Mouse (Mus musculus) frontal cortex, adult 2 months (tissue): Measurements from ENCODE around the gene Smc1a. TPM values are rescaled to one million over a fixed set of nuclear protein-coding genes. Genes with fewer than 3 reads are reported as not detected.

Experiments used
- DNase-seq, 2 experiments: peaks; one replicate each; pipeline ENCODE4 v3.0.0; 2022; ENCODE audit warnings: low spot score in 1 of 2; ENCODE audit errors: extremely low spot score in 1 of 2
- polyA plus RNA-seq: library from polyadenylated mRNA; depleted of rRNA; stranded (reverse); fragments of >200 nt; gene quantifications from 2 replicates; pipeline ENCODE4 v1.2.3, GENCODE M21; 2012; rRNA removed

Gene Smc1a
- 44.1 and 47.0 TPM in 2 replicates for polyA plus RNA-seq

DNA sequence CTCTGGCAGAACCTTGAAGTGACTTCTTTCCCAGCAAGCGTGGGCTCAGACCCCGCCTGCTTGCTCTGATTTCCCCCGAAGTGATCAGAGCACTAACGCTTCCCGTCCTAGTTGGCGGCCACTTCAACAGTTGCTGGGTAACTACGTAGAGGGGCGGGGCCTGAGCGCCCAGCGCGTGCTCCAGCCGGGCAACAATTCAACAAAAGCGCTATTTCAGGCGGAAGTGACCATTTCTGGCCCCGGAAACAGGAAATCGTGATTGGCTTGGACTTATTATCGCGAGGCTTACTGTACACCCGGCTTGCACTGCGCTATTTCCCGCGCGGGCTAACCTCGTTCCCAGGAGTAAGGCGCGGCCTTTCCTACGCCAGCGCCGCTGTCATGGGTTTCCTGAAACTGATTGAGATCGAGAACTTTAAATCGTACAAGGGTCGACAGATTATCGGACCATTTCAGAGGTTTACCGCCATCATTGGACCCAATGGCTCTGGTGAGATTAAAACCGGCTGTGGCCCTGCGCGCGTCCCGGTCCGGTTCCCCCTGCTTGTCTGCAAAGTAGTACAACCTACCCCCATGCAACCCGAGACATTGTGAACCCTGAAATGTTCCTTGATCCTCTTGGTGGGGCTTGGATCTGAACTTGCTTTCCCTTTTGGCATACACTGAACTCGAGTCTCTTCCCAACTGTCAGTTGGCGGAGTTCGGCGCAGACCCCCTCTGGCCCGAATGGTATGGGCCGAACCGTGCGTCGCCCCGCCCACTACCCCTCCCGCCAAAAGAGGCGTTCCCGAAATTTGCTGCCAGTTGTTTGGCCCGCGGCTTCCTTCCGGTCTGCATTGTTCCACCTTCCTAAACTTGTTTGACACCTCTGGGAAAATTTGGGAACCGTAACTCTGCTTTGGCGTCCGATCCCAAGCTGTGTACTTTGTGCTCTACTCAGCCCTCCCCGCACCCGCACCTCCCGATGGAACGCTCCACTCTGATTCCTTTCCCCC, at the start of gene Smc1a, which contains the start of gene Ribc1:
TSS of gene Smc1a (plus strand) at position 278 of the 995 bp plus-strand sequence.
TSS of gene Ribc1 (minus strand) at position 145 of the 995 bp plus-strand sequence.
- peak; percentile 90 to 94 for DNase-seq

DNA sequence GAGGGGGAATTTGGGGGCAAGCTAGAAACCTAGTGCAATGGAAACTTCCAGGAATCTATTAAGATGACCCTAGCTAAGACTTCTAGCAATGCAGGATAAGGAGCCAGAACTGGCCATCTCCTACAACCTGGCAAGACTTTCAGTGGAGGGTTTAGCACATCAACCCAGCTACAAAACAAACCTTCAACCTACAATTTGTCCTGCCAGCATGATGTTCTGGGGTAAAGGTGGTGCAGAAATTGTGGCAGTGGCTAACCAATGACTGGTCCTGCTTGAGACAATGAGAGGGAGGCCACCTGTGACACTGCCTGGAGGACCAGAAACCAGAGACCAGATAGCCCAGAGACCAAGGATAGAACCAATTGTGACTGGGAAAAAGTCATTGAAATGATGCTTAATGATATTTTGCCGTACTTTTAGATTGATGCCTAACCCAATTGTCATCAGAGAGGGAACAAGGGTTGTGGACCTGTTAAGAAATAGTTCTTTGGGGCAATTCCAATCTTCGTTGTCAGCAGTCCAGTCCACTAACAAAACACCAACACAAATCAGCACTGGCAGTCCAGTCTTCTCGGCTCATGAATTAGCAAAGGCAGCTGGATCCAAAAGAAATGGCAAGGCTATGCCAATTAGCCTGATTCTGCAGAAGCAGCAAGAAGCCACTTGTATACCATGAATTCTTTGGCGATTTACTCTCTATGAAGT, 17.1 kb upstream of the Smc1a start:
- DNase-seq, result no peak

DNA sequence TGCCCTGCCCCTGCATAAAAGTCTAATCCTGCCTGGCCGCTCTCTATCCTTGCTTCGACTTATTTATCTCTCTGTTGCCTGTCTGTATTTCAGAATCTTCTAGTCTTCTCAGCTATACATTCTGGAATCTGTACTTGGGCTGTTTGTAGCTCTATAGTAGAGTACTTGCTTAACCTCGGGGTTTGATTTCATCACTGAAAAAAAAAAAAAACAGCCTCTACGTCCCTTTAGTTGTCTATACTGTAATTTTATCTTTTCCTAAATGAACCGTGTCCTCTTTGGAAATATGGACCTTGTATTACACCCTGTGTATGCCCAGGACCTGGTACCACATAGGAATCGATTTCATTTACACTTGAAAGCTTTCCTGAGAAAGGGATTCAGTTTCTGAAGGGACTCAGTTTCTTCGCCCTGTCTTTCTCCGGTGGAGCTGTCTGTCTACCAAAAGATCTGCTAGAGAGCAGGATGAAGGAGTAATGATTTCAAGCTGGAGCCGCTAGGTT, 15.0 kb upstream of the Smc1a start:
- no peak for DNase-seq

DNA sequence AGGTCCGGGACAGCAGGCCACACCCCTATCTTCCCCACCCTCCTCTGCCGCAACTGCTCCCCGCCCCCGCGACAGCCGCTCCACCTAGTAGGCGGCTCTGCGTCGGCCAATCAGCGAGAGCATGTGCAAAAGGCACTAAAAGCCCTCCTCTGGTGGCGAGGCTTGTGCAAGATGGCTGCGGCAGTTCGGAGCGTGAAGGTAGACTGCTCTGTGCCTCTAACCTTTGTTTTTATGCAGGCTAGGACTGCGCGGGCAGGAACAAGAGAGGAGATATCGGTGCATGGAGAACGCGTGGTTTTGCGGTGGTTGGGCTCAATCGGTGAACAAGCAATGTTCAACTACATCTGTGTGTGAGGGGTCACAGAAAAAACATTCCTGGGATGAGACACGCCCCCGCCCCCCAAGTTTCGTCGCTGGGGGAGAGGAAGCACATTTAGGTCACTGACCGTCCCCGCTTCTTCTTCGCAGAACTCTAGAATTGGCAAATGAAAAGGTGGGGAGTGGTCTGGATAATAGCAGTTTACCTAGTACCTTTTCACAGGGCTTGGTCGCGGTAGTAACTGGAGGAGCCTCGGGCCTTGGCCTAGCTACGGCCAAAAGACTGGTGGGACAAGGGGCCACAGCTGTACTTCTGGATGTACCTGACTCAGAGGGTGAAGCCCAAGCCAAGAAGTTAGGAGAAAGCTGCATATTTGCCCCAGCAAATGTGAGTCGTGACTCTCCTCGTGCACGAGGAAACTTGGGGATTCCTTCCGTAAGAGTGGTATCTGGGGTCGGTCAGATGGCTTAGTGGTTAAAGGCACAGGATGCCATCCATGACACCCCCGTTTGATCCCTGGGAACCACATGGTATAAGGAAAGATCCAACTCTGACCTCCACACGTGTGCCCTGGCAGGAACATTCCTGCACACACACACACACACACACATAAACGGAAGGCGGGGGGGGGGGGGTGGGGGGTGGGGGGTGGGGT, 14.2 kb upstream of the Smc1a start, which contains the start of gene Hsd17b10:
TSS of gene Hsd17b10 (plus strand) at position 109 of the 974 bp plus-strand sequence.
- peak; percentile 61 to 83 for DNase-seq

DNA sequence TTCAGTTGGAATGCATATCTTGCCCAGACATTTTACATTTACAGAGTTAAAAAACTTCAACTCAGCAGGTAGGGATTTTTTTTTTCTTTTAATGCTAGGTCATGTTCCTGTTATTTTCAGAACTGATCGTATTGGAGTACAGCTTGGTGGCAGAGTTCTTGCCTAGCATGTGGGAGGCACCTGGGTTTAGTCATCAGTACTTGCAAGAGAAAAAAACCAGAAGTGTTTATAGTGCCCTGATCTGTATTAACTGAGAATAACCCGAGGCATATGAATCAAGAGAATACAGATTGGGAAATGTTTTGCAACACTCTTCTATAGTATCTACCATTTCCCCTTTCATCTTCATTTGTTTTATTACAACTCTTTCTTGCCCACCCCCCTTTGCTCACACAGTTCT, 13.4 kb upstream of the Smc1a start:
- DNase-seq, result no peak

DNA sequence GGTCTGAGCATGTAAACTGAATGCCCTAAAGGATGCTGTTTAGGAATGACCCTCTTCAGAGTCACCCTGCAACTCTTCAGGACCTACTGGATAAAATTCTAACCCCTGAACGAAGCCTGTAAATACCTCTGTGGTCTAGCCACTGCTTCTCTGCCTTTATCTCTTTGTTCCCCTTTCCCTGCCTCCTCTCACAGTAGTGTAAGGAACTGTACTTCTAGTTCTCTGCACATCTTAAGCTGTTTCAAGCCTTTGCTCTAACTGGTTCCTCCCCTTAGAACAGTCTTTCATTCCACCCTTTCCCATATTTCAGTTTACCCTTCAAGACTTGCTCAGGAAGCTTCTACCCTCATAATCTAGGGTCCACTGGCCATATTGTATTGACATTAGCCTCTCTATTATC, 8.4 kb upstream of the Smc1a start:
- DNase-seq, result no peak

DNA sequence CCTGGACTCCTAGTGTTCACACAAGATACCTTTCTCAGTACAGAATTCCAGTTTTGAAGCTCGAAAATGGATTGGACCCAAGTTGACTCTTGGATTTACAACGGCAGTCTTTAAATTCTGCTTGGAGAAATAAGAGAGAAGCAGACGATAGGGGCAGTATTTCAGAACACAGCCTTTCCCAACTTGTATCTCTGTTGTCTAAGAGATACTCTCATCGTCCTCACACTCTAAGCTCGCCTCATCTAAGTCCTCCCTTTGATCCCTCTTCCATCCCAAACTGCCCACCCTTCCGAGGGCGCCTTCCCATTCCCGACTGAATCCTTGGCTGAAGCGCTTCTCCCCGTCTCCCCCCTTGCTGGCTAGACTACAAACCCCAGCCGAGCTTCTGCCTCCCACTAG, 477 bp upstream of the Smc1a start:
- DNase-seq, result no peak

DNA sequence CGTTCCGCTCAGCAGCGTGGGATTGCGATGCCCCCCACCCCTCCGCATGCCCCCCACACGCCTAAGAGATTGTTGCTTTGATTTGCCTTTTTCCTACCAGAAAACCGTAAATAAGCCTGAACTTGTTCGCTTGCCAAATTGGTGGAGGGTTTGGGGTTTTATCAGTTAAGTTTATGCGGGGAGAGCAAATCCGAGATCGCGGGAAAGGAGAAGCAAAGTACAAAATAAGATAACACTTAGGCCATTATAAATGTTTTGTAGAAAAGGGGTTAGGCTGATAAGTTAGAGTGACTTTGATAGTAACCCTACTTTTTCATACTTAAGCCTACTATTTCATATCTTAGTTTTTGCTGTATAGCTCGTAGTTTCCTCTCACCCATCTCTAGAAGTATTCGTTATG, 958 bp downstream of the Smc1a start:
- DNase-seq, result peak in 1 of 2 experiments; percentile 4

DNA sequence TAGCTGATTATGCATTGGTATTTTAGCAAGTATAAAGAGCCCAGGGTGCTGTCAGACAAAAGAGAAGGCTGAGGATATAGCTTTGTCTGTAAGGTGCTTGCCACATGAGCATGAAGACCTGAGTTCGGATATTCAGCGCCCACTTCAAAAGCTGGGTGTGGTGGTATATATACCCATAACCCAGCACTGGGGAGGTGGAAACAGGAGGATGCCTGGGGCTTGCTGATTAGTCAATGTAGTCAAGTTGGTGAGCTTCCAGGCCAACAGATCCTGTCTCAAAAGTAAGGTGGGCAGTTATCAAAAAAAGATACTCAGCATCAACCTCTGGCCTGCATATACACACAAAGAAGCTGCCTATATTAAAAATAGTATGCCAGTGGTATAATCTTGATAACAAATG, 3.1 kb downstream of the Smc1a start:
- no peak for DNase-seq

DNA sequence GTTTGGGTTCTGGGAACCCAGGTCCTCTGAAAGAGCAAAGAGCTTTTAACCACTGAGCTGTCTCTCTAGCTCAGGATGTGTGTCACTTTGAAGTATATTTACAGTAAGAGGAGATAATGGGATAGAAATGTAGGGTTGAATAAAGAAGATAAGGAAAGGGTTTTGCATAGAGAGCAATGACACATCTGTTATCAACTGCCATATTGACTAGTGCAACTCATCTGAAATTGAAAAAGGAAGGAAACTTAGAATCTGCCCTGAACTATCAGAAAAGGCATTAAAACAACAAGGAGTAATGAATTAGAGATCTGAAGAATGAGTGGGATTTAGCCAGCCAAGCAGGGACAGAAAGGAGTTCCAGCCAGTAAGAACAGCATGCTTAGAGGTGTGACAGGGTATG, 23.6 kb downstream of the Smc1a start:
- no peak for DNase-seq

DNA sequence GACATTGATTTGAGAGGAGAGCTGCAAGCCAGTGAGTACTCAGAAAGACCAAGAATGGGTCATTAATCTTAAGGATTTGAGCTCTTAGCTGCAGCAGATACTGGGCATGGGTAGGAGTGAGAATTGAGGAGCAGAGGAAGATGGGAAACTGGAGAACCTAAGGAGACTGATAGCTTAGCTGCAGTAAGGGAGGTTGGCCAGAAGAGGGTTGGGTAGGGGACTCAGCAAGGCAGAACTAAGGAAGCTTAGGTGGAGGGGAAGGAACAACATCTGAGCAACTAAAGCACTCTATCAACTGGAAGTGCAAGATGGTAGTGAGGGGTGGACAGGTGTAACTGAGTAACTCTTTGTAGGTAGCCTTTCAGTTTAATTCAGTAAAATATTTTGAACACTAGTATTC, 31.0 kb downstream of the Smc1a start:
- peak in 1 of 2 experiments; percentile 6 for DNase-seq

DNA sequence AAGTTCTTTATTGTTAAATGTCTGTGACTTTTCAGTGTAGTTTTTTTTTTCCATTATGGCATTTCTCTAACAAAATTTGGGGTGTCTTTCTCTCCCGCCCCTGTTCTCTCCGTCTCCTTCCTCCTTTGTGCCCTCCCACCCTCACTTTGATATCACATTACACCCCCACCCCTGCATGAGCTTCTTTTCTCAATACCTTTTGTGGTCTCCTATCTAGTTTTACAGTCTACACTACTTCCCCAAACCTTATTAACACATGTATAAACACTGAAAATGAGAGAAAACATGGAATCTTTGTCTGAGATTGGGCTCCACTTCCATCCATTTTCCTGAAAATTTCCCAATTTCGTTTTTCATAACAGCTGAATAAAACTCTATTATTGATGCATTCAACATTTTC, 36.3 kb downstream of the Smc1a start:
- no peak for DNase-seq

DNA sequence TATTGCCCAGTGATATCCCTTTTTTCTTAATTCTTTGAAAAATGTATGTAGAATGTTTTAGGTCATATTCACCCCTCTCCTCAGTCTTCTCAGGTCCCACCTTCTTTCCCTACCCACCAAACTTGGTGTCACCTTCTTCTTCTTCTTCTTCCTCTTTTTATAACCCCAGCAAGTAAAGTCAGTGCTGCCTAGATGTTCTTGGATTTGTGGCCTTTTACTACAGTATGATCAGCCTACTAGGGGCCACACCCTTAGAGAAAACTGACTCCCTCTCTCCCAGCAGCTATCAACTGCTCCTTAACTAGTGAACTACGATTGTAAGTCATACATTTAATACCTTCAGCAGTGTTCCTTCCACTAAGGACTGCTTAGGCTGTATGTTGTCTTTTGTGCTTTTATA, 37.9 kb downstream of the Smc1a start:
- no peak for DNase-seq

DNA sequence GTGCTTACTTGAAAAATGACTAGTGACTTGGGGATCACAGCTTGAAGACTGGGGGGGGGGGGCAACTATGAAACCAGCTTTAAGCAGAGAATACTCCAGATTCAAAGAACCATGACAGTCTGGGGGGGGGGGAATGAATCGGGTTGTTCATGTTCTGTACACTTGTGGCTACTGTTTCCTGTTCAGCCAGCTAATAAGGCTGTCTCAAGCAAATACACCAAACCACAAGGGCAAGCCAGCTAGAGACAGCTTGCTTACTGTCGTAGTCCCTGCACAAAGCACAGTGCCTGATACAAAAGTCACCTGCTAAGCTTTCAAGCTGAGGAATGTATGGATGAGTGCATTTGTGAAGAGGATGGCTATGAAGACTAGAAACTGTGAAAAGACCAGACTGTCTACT, 49.4 kb downstream of the Smc1a start:
- no peak for DNase-seq

DNA sequence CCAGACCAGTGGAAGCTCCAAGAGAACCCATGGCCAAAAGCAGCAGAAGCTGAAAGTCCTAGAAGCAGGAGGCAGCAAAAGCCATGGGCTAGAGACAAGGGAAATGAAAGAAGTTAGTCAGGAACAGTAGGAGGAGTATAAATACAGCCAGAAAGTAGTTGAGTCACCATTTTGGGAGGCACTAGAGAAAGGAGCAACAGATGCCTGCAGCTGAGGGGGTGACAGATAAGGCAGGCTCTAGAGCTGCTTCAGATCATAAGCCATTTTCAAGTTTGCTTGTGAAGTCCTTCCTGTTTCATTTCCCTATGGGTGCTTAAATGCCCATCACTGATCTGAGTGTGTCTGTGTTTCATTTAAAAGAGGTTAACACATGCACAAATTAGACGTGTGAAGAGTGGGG, 51.6 kb downstream of the Smc1a start:
- DNase-seq, result peak; percentile 3 to 48

DNA sequence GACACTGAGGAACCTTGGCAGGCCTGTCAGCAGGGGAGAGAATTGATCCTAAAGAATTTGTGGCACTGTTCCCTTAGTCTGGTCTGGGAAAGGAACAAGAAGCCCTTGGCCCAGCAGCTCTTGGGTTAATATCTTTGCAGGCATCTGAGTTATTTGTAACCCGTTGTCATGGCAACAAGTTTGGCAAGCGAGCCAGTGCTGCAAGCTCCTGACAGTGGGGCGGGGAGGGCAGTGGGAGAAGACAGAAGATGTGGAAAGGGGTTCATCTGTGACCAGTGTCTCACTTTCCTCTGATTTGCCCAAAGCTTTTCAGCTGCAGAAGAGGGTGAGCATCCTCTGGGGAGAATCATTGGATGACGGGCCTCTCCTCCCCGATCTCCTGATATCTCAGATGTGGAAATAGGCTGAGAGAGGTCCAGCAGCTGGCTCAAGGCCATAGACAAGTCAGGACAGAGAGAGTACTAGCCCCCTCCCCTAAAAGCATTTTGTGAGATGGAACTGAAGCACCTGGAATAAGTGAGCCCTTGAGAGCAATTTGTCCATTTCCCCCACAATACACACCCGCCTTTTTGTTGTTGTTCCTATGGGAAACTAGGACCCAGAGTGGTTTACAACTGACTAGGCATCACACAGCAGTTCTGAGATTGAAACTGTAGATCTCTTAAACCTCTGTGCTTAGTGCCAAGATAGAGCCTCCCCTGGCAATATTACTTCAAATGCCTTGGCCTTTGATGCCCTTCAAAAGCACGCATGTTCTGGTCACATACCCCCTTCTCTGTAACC, 73.8 kb downstream of the Smc1a start:
- peak; percentile 69 to 80 for DNase-seq

DNA sequence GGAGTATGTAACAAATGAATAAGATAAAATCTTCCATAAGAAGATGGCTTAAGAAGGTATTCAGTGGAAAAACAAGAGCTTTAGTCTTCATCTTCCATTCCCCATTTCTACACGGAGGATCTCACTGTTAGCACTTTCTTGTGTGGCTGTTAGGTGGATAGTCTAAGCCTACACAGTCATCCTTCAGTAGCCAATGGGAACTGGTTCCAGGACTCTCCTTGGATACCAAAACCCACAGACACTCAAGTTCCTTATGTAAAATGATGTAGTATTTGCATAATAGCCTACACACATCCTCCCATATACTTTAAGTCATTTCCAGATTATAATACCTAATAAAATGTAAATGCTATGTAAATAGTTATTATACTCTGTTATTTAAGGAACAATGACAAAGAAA, 81.3 kb downstream of the Smc1a start:
- DNase-seq, result peak in 1 of 2 experiments; percentile 18
